Mouse (Mus musculus) T-cell, adult 66 days (primary cell): ENCODE results near the gene Ildr1. TPM values are rescaled to one million over a fixed set of nuclear protein-coding genes. Genes with fewer than 3 reads are reported as not detected.

ENCODE experiments used
- total RNA-seq, 2 experiments: library from RNA; stranded (reverse); gene quantifications; 3 replicates in 1 of 2; 4 replicates in 1 of 2; pipeline ENCODE4 v1.2.4; 2023

Ildr1 gene
- 1 to 10 TPM; 2.9 to 3.4 TPM for total RNA-seq

DNA sequence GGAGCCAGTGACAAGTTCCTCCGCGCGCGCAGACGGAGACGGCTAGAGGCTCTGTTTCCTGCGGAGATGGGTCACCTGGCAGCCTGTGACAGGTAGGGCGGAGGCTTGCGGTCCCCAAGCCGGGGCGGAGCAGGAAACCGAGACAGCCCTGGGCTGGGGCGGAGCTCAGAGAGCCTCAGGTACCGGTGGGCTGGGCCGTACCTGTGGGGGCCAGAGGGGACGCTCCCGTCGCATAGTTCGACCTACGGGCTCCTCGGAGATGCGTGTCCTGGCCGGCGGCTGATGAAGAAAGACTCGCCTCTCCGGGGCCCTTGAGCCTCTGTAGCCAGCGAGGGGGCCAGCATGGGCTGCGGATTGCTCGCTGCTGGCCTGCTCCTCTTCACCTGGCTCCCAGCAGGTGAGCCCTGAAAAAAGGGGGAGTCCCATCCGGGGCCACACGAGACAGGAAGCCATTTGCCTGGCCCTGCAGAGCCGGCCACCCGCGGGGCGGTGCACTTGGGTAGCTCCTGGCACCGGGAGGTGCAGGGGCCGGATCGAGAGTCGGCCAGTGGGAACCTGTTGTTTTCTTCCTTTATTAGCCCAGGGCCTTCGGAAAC, at the start of gene Ildr1:
TSS of gene Ildr1 (plus strand) at position 161 of the 596 bp plus-strand sequence.

DNA sequence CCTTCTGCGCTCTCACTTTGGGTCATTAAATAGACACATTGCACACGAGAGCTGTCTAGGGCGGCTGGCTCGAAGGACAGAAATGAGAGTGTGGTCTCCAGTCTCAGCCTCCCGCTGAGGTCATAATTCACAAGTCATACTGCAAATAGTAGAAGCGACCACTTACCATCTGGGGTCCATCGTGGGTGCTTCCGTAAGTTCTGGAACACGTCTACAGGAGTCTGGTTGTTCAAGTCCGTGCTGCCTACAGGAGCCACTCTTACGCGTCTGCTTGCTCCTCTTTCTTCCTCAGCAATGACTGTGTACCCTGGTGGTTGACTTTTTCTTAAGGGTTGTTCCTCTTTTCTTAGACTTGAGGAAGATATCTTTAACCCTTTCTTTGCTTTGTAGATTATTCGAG, 28.0 kb upstream of the Ildr1 start, which contains the start of gene Cd86:
TSS of gene Cd86 (minus strand) at position 300 of the 400 bp plus-strand sequence.

Other genes starting within 250 kb of the Ildr1 start
- gene Stfa3, start 238.6 kb upstream of the Ildr1 start, total RNA-seq, result 1 to 10 TPM in 1 of 2 experiments, not detected in 1; 2.2 TPM
- not detected for gene Casr, start 131.8 kb upstream of the Ildr1 start, total RNA-seq
- 10 to 100 TPM; 10.4 to 14.0 TPM for gene Cd86, start 27.9 kb upstream of the Ildr1 start, total RNA-seq
- gene Slc15a2, start 91.0 kb downstream of the Ildr1 start, total RNA-seq, result 1 to 10 TPM in 1 of 2 experiments, under 1 TPM in 1; 0.32 to 7.1 TPM
- 10 to 100 TPM; 21.4 to 39.9 TPM for gene Iqcb1, start 134.4 kb downstream of the Ildr1 start, total RNA-seq
- 1 to 10 TPM; 3.0 to 4.2 TPM for gene Eaf2, start 181.0 kb downstream of the Ildr1 start, total RNA-seq
- gene Golgb1, start 181.2 kb downstream of the Ildr1 start, total RNA-seq, result 10 to 100 TPM; 35.6 to 35.8 TPM
- 100 to 1,000 TPM; 181 to 198 TPM for gene Hcls1, start 241.0 kb downstream of the Ildr1 start, total RNA-seq